Mouse (Mus musculus): ENCODE results near the gene Amhr2.

- no peak for TF ChIP-seq CTCF (IDR thresholded peaks at IDR 0.05; ENCODE audit: low read depth)
- TF ChIP-seq EP300 (IDR thresholded peaks at IDR 0.05; ENCODE audit: low read depth): no peak
These were observed 56.1 kb downstream of the Amhr2 start for GRCm38 (mm10) chr15:102501084-102501814.
